Mouse (Mus musculus) MEL (cell line): ENCODE measurements around the gene Mdk. TPM values are rescaled to one million over a fixed set of nuclear protein-coding genes. Genes with fewer than 3 reads are reported as not detected.
A peak's percentile ranks its signal among the peaks of the same experiment; 100 is the strongest.

Source experiments
- DNase-seq: peaks from one replicate; pipeline ENCODE4 v3.0.0; 2011; ENCODE audit warnings: low read depth, low spot score
- H3K27ac ChIP-seq: 2 replicates; pipeline ENCODE4 v1.5.1; 2012; ENCODE audit warnings: low read depth, mild to moderate bottlenecking, control low read depth, low read length, moderate library complexity; ENCODE audit not compliant: control insufficient read depth
- H3K27me3 ChIP-seq, 2 experiments: fragments of 150-350 bp in 1 of 2; sonication (generic) in 1 of 2; 2 replicates each; pipeline ENCODE4 v1.6.1; 2012; ENCODE audit warnings: low read length in 2 of 2, mild to moderate bottlenecking in 2 of 2, improper control_type of control experiment in 1 of 2, moderate library complexity in 1 of 2; ENCODE audit not compliant: insufficient read depth in 2 of 2, control insufficient read depth in 1 of 2
- H3K36me3 ChIP-seq, 2 experiments: 2 replicates each; pipeline ENCODE4 v1.6.1; 2012 to 2014; ENCODE audit warnings: low read length in 2 of 2, improper control_type of control experiment in 1 of 2, inconsistent platforms in 1 of 2, mild to moderate bottlenecking in 1 of 2; ENCODE audit not compliant: insufficient read depth in 2 of 2, control insufficient read depth in 1 of 2
- H3K4me1 ChIP-seq, 2 experiments: fragments of 150-350 bp in 1 of 2; sonication (generic) in 1 of 2; 2 replicates each; pipeline ENCODE4 v1.6.1; 2012; ENCODE audit warnings: low read length in 2 of 2, improper control_type of control experiment in 1 of 2, mild to moderate bottlenecking in 1 of 2; ENCODE audit not compliant: insufficient read depth in 2 of 2, control insufficient read depth in 1 of 2
- H3K4me3 ChIP-seq, 2 experiments: fragments of 150-350 bp in 1 of 2; sonication (generic) in 1 of 2; 2 replicates each; pipeline ENCODE4 v1.5.1; 2012; ENCODE audit warnings: low read depth in 2 of 2, low read length in 2 of 2, mild to moderate bottlenecking in 2 of 2, moderate library complexity in 2 of 2, control low read depth in 1 of 2, improper control_type of control experiment in 1 of 2; ENCODE audit not compliant: control insufficient read depth in 1 of 2, insufficient read depth in 1 of 2
- H3K79me2 ChIP-seq: 2 replicates; pipeline ENCODE4 v1.6.1; 2012; ENCODE audit warnings: mild to moderate bottlenecking, low read length, moderate library complexity; ENCODE audit not compliant: control insufficient read depth, poor library complexity, insufficient read depth
- H3K9ac ChIP-seq: 2 replicates; pipeline ENCODE4 v1.6.1; 2012; ENCODE audit warnings: low read depth, mild to moderate bottlenecking, control low read depth, low read length, moderate library complexity; ENCODE audit not compliant: control insufficient read depth, poor library complexity, severe bottlenecking
- H3K9me3 ChIP-seq: fragments of 150-350 bp; sonication (generic); replicated peaks from 2 replicates; pipeline ENCODE4 v1.6.1; 2012; ENCODE audit warnings: mild to moderate bottlenecking, low read length, improper control_type of control experiment, moderate library complexity; ENCODE audit not compliant: insufficient read depth
- BHLHE40 ChIP-seq: IDR thresholded peaks from 2 replicates; pipeline ENCODE4 v1.6.1; 2012; ENCODE audit warnings: low read depth, mild to moderate bottlenecking, inconsistent platforms, low read length, improper control_type of control experiment, borderline replicate concordance
- CHD1 ChIP-seq: IDR thresholded peaks from 2 replicates; pipeline ENCODE4 v1.6.1; 2012; ENCODE audit warnings: low read depth, mild to moderate bottlenecking, inconsistent platforms, low read length, improper control_type of control experiment
- CHD2 ChIP-seq: IDR thresholded peaks from 2 replicates; pipeline ENCODE4 v1.6.1; 2011; ENCODE audit warnings: low read length, improper control_type of control experiment
- CTCF ChIP-seq, 3 experiments: IDR thresholded peaks in 2 of 3; conservative IDR thresholded peaks in 1 of 3; 2 replicates each; pipeline ENCODE4 v1.5.1; 2011 to 2012; ENCODE audit warnings: low read length in 3 of 3, low read depth in 2 of 3, mild to moderate bottlenecking in 2 of 3, improper control_type of control experiment in 1 of 3, inconsistent platforms in 1 of 3, mixed read lengths in 1 of 3, moderate library complexity in 1 of 3; ENCODE audit not compliant: control insufficient read depth in 1 of 3, insufficient read depth in 1 of 3, poor library complexity in 1 of 3, severe bottlenecking in 1 of 3
- E2F4 ChIP-seq: IDR thresholded peaks from 2 replicates; pipeline ENCODE4 v1.6.1; 2011; ENCODE audit warnings: low read depth, low read length, improper control_type of control experiment, borderline replicate concordance
- ELF1 ChIP-seq: IDR thresholded peaks from 2 replicates; pipeline ENCODE4 v1.6.1; 2014; ENCODE audit warnings: low read depth, mild to moderate bottlenecking, inconsistent platforms, low read length, improper control_type of control experiment, moderate library complexity
- EP300 ChIP-seq, 2 experiments: IDR thresholded peaks; 2 replicates each; pipeline ENCODE4 v1.6.1; 2011; ENCODE audit warnings: improper control_type of control experiment in 2 of 2, low read length in 2 of 2, low read depth in 1 of 2, mild to moderate bottlenecking in 1 of 2
- ETS1 ChIP-seq: IDR thresholded peaks from 2 replicates; pipeline ENCODE4 v1.6.1; 2012; ENCODE audit warnings: low read depth, mild to moderate bottlenecking, inconsistent platforms, low read length, improper control_type of control experiment, moderate library complexity
- GATA1 ChIP-seq: IDR thresholded peaks from 2 replicates; pipeline ENCODE4 v1.6.1; 2011; ENCODE audit warnings: low read depth, low read length, improper control_type of control experiment
- HCFC1 ChIP-seq: IDR thresholded peaks from 2 replicates; pipeline ENCODE4 v1.6.1; 2012; ENCODE audit warnings: low read depth, mild to moderate bottlenecking, inconsistent platforms, low read length, improper control_type of control experiment, moderate library complexity
- JUND ChIP-seq: IDR thresholded peaks from 2 replicates; pipeline ENCODE4 v1.6.1; 2011; ENCODE audit warnings: low read depth, mild to moderate bottlenecking, improper control_type of control experiment, low read length
- MAFK ChIP-seq: IDR thresholded peaks from 2 replicates; pipeline ENCODE4 v1.6.1; 2011; ENCODE audit warnings: low read depth, mild to moderate bottlenecking, low read length, improper control_type of control experiment, borderline replicate concordance
- MAX ChIP-seq: IDR thresholded peaks from 2 replicates; pipeline ENCODE4 v1.6.1; 2011; ENCODE audit warnings: low read length, improper control_type of control experiment
- MAZ ChIP-seq: IDR thresholded peaks from 2 replicates; pipeline ENCODE4 v1.6.1; 2012; ENCODE audit warnings: low read depth, mild to moderate bottlenecking, inconsistent platforms, low read length, improper control_type of control experiment
- MEF2A ChIP-seq: IDR thresholded peaks from 2 replicates; pipeline ENCODE4 v1.6.1; 2014; ENCODE audit warnings: low read depth, mild to moderate bottlenecking, inconsistent platforms, low read length, improper control_type of control experiment; ENCODE audit not compliant: poor library complexity, insufficient replicate concordance, severe bottlenecking; ENCODE audit errors: extremely low read depth
- MXI1 ChIP-seq: IDR thresholded peaks from 2 replicates; pipeline ENCODE4 v1.6.1; 2011; ENCODE audit warnings: mild to moderate bottlenecking, low read depth, low read length, improper control_type of control experiment
- MYB ChIP-seq: IDR thresholded peaks from 2 replicates; pipeline ENCODE4 v1.6.1; 2011; ENCODE audit warnings: mild to moderate bottlenecking, low read depth, low read length, improper control_type of control experiment
- MYC ChIP-seq: IDR thresholded peaks from 2 replicates; pipeline ENCODE4 v1.6.1; 2011; ENCODE audit warnings: low read depth, mild to moderate bottlenecking, low read length, improper control_type of control experiment, moderate library complexity
- NELFE ChIP-seq: IDR thresholded peaks from 2 replicates; pipeline ENCODE4 v1.6.1; 2011; ENCODE audit warnings: low read depth, low read length, improper control_type of control experiment
- NRF1 ChIP-seq: IDR thresholded peaks from 2 replicates; pipeline ENCODE4 v1.6.1; 2014; ENCODE audit warnings: low read depth, mild to moderate bottlenecking, inconsistent platforms, low read length, improper control_type of control experiment, moderate library complexity; ENCODE audit not compliant: poor library complexity, insufficient read depth, severe bottlenecking
- POLR2A ChIP-seq, 2 experiments: IDR thresholded peaks; 2 replicates each; pipeline ENCODE4 v1.6.1; 2011 to 2012; ENCODE audit warnings: low read length in 2 of 2, mild to moderate bottlenecking in 2 of 2, control low read depth in 1 of 2, improper control_type of control experiment in 1 of 2, low read depth in 1 of 2, moderate library complexity in 1 of 2; ENCODE audit not compliant: control insufficient read depth in 1 of 2, insufficient read depth in 1 of 2, poor library complexity in 1 of 2
- POLR2AphosphoS2 ChIP-seq: IDR thresholded peaks from 2 replicates; pipeline ENCODE4 v1.6.1; 2011; ENCODE audit warnings: low read length, improper control_type of control experiment
- POLR2AphosphoS5 ChIP-seq: IDR thresholded peaks from 2 replicates; pipeline ENCODE4 v1.6.1; 2012; ENCODE audit warnings: low read depth, borderline replicate concordance, mild to moderate bottlenecking, inconsistent platforms, low read length, moderate library complexity, mixed read lengths
- SIN3A ChIP-seq: IDR thresholded peaks from 2 replicates; pipeline ENCODE4 v1.6.1; 2012; ENCODE audit warnings: low read length, improper control_type of control experiment, inconsistent platforms
- SMC3 ChIP-seq: IDR thresholded peaks from 2 replicates; pipeline ENCODE4 v1.6.1; 2011; ENCODE audit warnings: low read depth, low read length, improper control_type of control experiment
- TAL1 ChIP-seq: IDR thresholded peaks from 2 replicates; pipeline ENCODE4 v1.6.1; 2012; ENCODE audit warnings: mild to moderate bottlenecking, inconsistent platforms, low read length, moderate library complexity, mixed read lengths
- TBP ChIP-seq: IDR thresholded peaks from 2 replicates; pipeline ENCODE4 v1.8.0; 2011; ENCODE audit warnings: low read depth, low read length, improper control_type of control experiment
- TCF12 ChIP-seq: IDR thresholded peaks from 2 replicates; pipeline ENCODE4 v1.6.1; 2014; ENCODE audit warnings: low read depth, mild to moderate bottlenecking, inconsistent platforms, low read length, improper control_type of control experiment, moderate library complexity
- UBTF ChIP-seq: IDR thresholded peaks from 2 replicates; pipeline ENCODE4 v1.6.1; 2012; ENCODE audit warnings: low read depth, mild to moderate bottlenecking, inconsistent platforms, low read length, improper control_type of control experiment, moderate library complexity, borderline replicate concordance; ENCODE audit not compliant: insufficient read depth
- USF1 ChIP-seq: IDR thresholded peaks from 2 replicates; pipeline ENCODE4 v1.6.1; 2014; ENCODE audit warnings: low read depth, mild to moderate bottlenecking, inconsistent platforms, low read length, improper control_type of control experiment, moderate library complexity
- USF2 ChIP-seq, 2 experiments: IDR thresholded peaks; 2 replicates each; pipeline ENCODE4 v1.6.1; 2011 to 2012; ENCODE audit warnings: improper control_type of control experiment in 2 of 2, low read length in 2 of 2, borderline replicate concordance in 1 of 2, inconsistent platforms in 1 of 2, low read depth in 1 of 2, mild to moderate bottlenecking in 1 of 2; ENCODE audit not compliant: insufficient read depth in 1 of 2
- ZKSCAN1 ChIP-seq: IDR thresholded peaks from 2 replicates; pipeline ENCODE4 v1.6.1; 2012; ENCODE audit warnings: low read depth, mild to moderate bottlenecking, inconsistent platforms, low read length, improper control_type of control experiment, moderate library complexity
- ZMIZ1 ChIP-seq: IDR thresholded peaks from 2 replicates; pipeline ENCODE4 v1.6.1; 2012; ENCODE audit warnings: low read depth, mild to moderate bottlenecking, inconsistent platforms, low read length, improper control_type of control experiment, moderate library complexity
- polyA plus RNA-seq, 2 experiments: library from polyadenylated mRNA; stranded (reverse) in 1 of 2; unstranded in 1 of 2; fragments of >175 nt in 1 of 2; fragments of >200 nt in 1 of 2; gene quantifications; 2 replicates each; pipeline versions ENCODE4 v1.2.1 to v1.2.4; 2012; ENCODE audit warnings: low replicate concordance in 2 of 2, low read depth in 1 of 2; ENCODE audit not compliant: insufficient read length in 2 of 2, insufficient read depth in 1 of 2, missing spikeins in 1 of 2
- total RNA-seq: library from RNA; depleted of rRNA; stranded (reverse); fragments of 300-350 nt; gene quantifications from 2 replicates; pipeline ENCODE4 v1.2.3, GENCODE M21; 2012

Mdk gene
- total and polyA plus RNA-seq, 3 experiments: 0.19 to 3.4 TPM; not detected in 1

- Histone ChIP-seq H3K9me3 (no peaks in the 10 kb centered on the region), H3K27me3 (no peaks in the 10 kb centered on the region), H3K27ac (no peak overlapping the region), H3K9ac (no peak overlapping the region), H3K4me1 (peaks cover 9 to 30% of the 10 kb centered on the region in 2 experiments), H3K79me2 (peaks cover 31% of the 10 kb centered on the region), H3K4me3 (no peak overlapping the region; a peak in 1 of 4 replicates), H3K36me3 (peaks cover 0 to 16% of the 10 kb centered on the region in 2 experiments; a peak in 2 of 4 replicates)
- peak; percentile 78 for DNase-seq
- TF ChIP-seq ELF1 (no peak), CTCF (IDR thresholded peaks at IDR 0.05 in 2 of 3, conservative IDR thresholded peaks at IDR 0.05 in 1 of 3; ENCODE audit: control insufficient read depth in 1 of 3, insufficient read depth in 1 of 3, low read depth in 2 of 3, low read length in 3 of 3, poor library complexity in 1 of 3, severe bottlenecking in 1 of 3) (no peak), ZMIZ1 (no peak), ZKSCAN1 (no peak), TAL1 (no peak), NELFE (no peak), SMC3 (no peak), GATA1 (no peak), MYB (no peak), MAX (no peak), MXI1 (peak; percentile 74; the same call in 1 of the 2 replicates), MYC (no peak), CHD1 (no peak), EP300 (IDR thresholded peaks at IDR 0.05; ENCODE audit: low read depth in 1 of 2, low read length in 2 of 2) (0 out of 4 replicates have a peak, but pooled peaks of 1 of the 2 experiments have one; percentile 6), POLR2AphosphoS2 (0 out of 2 replicates have a peak, but pooled peaks have one; percentile 32), POLR2A (IDR thresholded peaks at IDR 0.05; ENCODE audit: control insufficient read depth in 1 of 2, insufficient read depth in 1 of 2, low read depth in 1 of 2, low read length in 2 of 2, poor library complexity in 1 of 2) (no peak), USF1 (no peak), TCF12 (no peak), MEF2A (no peak), SIN3A (peak; percentile 87), POLR2AphosphoS5 (no peak), MAZ (no peak), ETS1 (no peak), E2F4 (no peak), CHD2 (no peak), USF2 (IDR thresholded peaks at IDR 0.05; ENCODE audit: borderline replicate concordance in 1 of 2, insufficient read depth in 1 of 2, low read depth in 1 of 2, low read length in 2 of 2) (no peak), UBTF (no peak), NRF1 (no peak), JUND (no peak), HCFC1 (no peak), BHLHE40 (no peak), TBP (no peak), MAFK (no peak)
These were observed 10.8 kb downstream of the Mdk start for GRCm38 (mm10) chr2:91921181-91921789.
